Mouse (Mus musculus) forebrain, embryonic 15.5 days (tissue): ENCODE results near the gene 1110051M20Rik. TPM values are rescaled to one million over a fixed set of nuclear protein-coding genes. Genes with fewer than 3 reads are reported as not detected.
A peak's percentile ranks its signal among the peaks of the same experiment; 100 is the strongest.

Experiments used
- ATAC-seq: fragments of 200-750 bp; cut with Nextera tagmentation; replicated peaks from 2 replicates; pipeline ENCODE4 v1.8.0; 2017; ENCODE audit warnings: mild to moderate bottlenecking, moderate TSS enrichment, moderate library complexity
- H3K27ac ChIP-seq: fragments of 300-500 bp; sonication (generic); replicated peaks from 2 replicates; pipeline ENCODE4 v1.5.1; 2015; ENCODE audit warnings: mild to moderate bottlenecking, inconsistent platforms
- H3K27me3 ChIP-seq: fragments of 300-500 bp; sonication (generic); 2 replicates; pipeline ENCODE4 v1.6.1; 2015; ENCODE audit warnings: inconsistent platforms
- H3K36me3 ChIP-seq: fragments of 300-500 bp; sonication (generic); 2 replicates; pipeline ENCODE4 v1.6.1; 2015; ENCODE audit warnings: mild to moderate bottlenecking, inconsistent platforms
- H3K4me1 ChIP-seq: fragments of 300-500 bp; sonication (generic); 2 replicates; pipeline ENCODE4 v1.6.1; 2015; ENCODE audit warnings: inconsistent platforms
- H3K4me2 ChIP-seq: fragments of 300-500 bp; sonication (generic); replicated peaks from 2 replicates; pipeline ENCODE4 v1.6.1; 2015; ENCODE audit warnings: mild to moderate bottlenecking, inconsistent platforms
- H3K4me3 ChIP-seq: fragments of 300-500 bp; sonication (generic); 2 replicates; pipeline ENCODE4 v1.5.1; 2015; ENCODE audit warnings: mild to moderate bottlenecking, inconsistent platforms
- H3K9ac ChIP-seq: fragments of 300-500 bp; sonication (generic); replicated peaks from 2 replicates; pipeline ENCODE4 v1.6.1; 2015; ENCODE audit warnings: mild to moderate bottlenecking, inconsistent platforms
- H3K9me3 ChIP-seq: fragments of 300-500 bp; sonication (generic); 2 replicates; pipeline ENCODE4 v1.6.1; 2016; ENCODE audit warnings: inconsistent platforms
- WGBS: fragments of 180-500 bp; shearing (Covaris S2); methylation state at CpG from one replicate; pipeline ENCODE4 v1.1.7; 2015; ENCODE audit warnings: mixed read lengths; 5-methylcytosine and 5-hydroxymethylcytosine counted together
- polyA plus RNA-seq: library from polyadenylated mRNA; unstranded; fragments of >200 nt; fragmentation: Nextera tagmentation; extraction: Ambion mirVana; gene quantifications from 2 replicates; pipeline ENCODE4 v1.2.1, GENCODE M21; 2015

The 1110051M20Rik gene
- polyA plus RNA-seq, 1 experiment from 2014 or later = 168 TPM

GRCm38 (mm10) chr2:91470055-91470647 lies 25.6 kb upstream of the 1110051M20Rik start:
- no peak overlapping the region for H3K27ac ChIP-seq
- WGBS = 15% methylated on average over 7 of the region's 7 CpGs
- peaks cover 8% of the 10 kb centered on the region for H3K4me1 ChIP-seq
- H3K27me3 ChIP-seq = no peaks in the 10 kb centered on the region
- no peak overlapping the region for H3K4me3 ChIP-seq
- no peak overlapping the region for H3K4me2 ChIP-seq
- no peaks in the 10 kb centered on the region for H3K36me3 ChIP-seq
- H3K9ac ChIP-seq = no peak overlapping the region
- peak; percentile 43; the same call in 1 of the 2 replicates for ATAC-seq
- H3K9me3 ChIP-seq = no peaks in the 10 kb centered on the region

GRCm38 (mm10) chr2:91467613-91468012 lies 23.1 kb upstream of the 1110051M20Rik start:
- H3K27me3 ChIP-seq = no peaks in the 10 kb centered on the region
- H3K9me3 ChIP-seq = no peaks in the 10 kb centered on the region
- peaks cover 15% of the 10 kb centered on the region for H3K4me1 ChIP-seq
- no peak for ATAC-seq
- H3K4me3 ChIP-seq = no peak overlapping the region
- no peaks in the 10 kb centered on the region for H3K36me3 ChIP-seq
- H3K9ac ChIP-seq = no peak overlapping the region
- WGBS = 27% methylated on average over 8 of the region's 8 CpGs
- peak overlapping the region; percentile 41; the same call in 1 of the 2 replicates for H3K27ac ChIP-seq
- no peak overlapping the region for H3K4me2 ChIP-seq

GRCm38 (mm10) chr2:91465934-91466333 lies 21.4 kb upstream of the 1110051M20Rik start:
- Histone ChIP-seq H3K4me2 (no peak overlapping the region), H3K36me3 (no peaks in the 10 kb centered on the region), H3K9me3 (no peaks in the 10 kb centered on the region), H3K27me3 (no peaks in the 10 kb centered on the region), H3K9ac (no peak overlapping the region), H3K4me3 (no peak overlapping the region), H3K4me1 (peaks cover 25% of the 10 kb centered on the region), H3K27ac (no peak overlapping the region)
- ATAC-seq = no peak
- WGBS = 87% methylated on average over 3 of the region's 3 CpGs

GRCm38 (mm10) chr2:91462681-91463080 lies 18.2 kb upstream of the 1110051M20Rik start:
- H3K4me3 ChIP-seq = peak overlapping the region; percentile 18
- peak overlapping the region; percentile 64 for H3K27ac ChIP-seq
- H3K9ac ChIP-seq = peak overlapping the region; percentile 41
- peaks cover 37% of the 10 kb centered on the region for H3K4me1 ChIP-seq
- H3K36me3 ChIP-seq = no peaks in the 10 kb centered on the region
- ATAC-seq = peak; percentile 24; the same call in 1 of the 2 replicates
- peak overlapping the region; percentile 47 for H3K4me2 ChIP-seq
- no peaks in the 10 kb centered on the region for H3K27me3 ChIP-seq
- WGBS = 6% methylated on average over 12 of the region's 12 CpGs
- H3K9me3 ChIP-seq = no peaks in the 10 kb centered on the region

- no peak for ATAC-seq
- H3K9ac ChIP-seq = peak overlapping the region; percentile 41; the same call in 1 of the 2 replicates
These were observed 17.7 kb upstream of the 1110051M20Rik start for GRCm38 (mm10) chr2:91462196-91462595.

GRCm38 (mm10) chr2:91461341-91461740 lies 16.8 kb upstream of the 1110051M20Rik start:
- no peak overlapping the region for H3K9ac ChIP-seq
- no peaks in the 10 kb centered on the region for H3K27me3 ChIP-seq
- H3K4me1 ChIP-seq = peaks cover 46% of the 10 kb centered on the region
- no peak for ATAC-seq
- H3K27ac ChIP-seq = no peak overlapping the region
- H3K9me3 ChIP-seq = no peaks in the 10 kb centered on the region
- H3K36me3 ChIP-seq = no peaks in the 10 kb centered on the region
- H3K4me2 ChIP-seq = no peak overlapping the region
- 60% methylated on average over 3 of the region's 3 CpGs for WGBS
- H3K4me3 ChIP-seq = no peak overlapping the region

More at GRCm38 (mm10) chr2:91462196-91462595, 17.7 kb upstream of the 1110051M20Rik start:
- no peaks in the 10 kb centered on the region for H3K27me3 ChIP-seq
- 6% methylated on average over 2 of the region's 2 CpGs for whole genome bisulfite sequencing
- peak overlapping the region; percentile 47 for H3K4me2 ChIP-seq
- no peaks in the 10 kb centered on the region for H3K9me3 ChIP-seq
- H3K36me3 ChIP-seq = no peaks in the 10 kb centered on the region
- 0 out of 2 replicates have a peak overlapping the region, but pooled peaks have one; percentile 18 for H3K4me3 ChIP-seq
- peaks cover 40% of the 10 kb centered on the region for H3K4me1 ChIP-seq
- H3K27ac ChIP-seq = peak overlapping the region; percentile 64; the same call in 1 of the 2 replicates

- WGBS = 77% methylated on average over 7 of the region's 7 CpGs
- H3K4me3 ChIP-seq = no peak overlapping the region
- peaks cover 46% of the 10 kb centered on the region for H3K4me1 ChIP-seq
- no peak overlapping the region for H3K9ac ChIP-seq
- H3K27ac ChIP-seq = no peak overlapping the region
- no peaks in the 10 kb centered on the region for H3K36me3 ChIP-seq
- H3K4me2 ChIP-seq = no peak overlapping the region
- no peaks in the 10 kb centered on the region for H3K27me3 ChIP-seq
- no peak for ATAC-seq
- H3K9me3 ChIP-seq = no peaks in the 10 kb centered on the region
These were observed 16.3 kb upstream of the 1110051M20Rik start for GRCm38 (mm10) chr2:91460771-91461170.

GRCm38 (mm10) chr2:91460076-91460475 lies 15.6 kb upstream of the 1110051M20Rik start:
- no peak overlapping the region for H3K4me3 ChIP-seq
- H3K27ac ChIP-seq = no peak overlapping the region
- peaks cover 46% of the 10 kb centered on the region for H3K4me1 ChIP-seq
- no peak overlapping the region for H3K9ac ChIP-seq
- ATAC-seq = no peak
- H3K9me3 ChIP-seq = no peaks in the 10 kb centered on the region
- H3K36me3 ChIP-seq = no peaks in the 10 kb centered on the region
- H3K27me3 ChIP-seq = no peaks in the 10 kb centered on the region
- H3K4me2 ChIP-seq = no peak overlapping the region
- WGBS = 94% methylated on average over 6 of the region's 6 CpGs

- H3K4me1 ChIP-seq = peaks cover 46% of the 10 kb centered on the region
- no peaks in the 10 kb centered on the region for H3K36me3 ChIP-seq
- H3K4me2 ChIP-seq = peak overlapping the region; percentile 95
- peak overlapping the region; percentile 67 for H3K4me3 ChIP-seq
- no peak for ATAC-seq
- H3K27ac ChIP-seq = peak overlapping the region; percentile 79
- H3K27me3 ChIP-seq = no peaks in the 10 kb centered on the region
- H3K9me3 ChIP-seq = no peaks in the 10 kb centered on the region
- WGBS = under 1% methylated on average over 32 of the region's 32 CpGs
- peak overlapping the region; percentile 66 for H3K9ac ChIP-seq
These were observed 14.3 kb upstream of the 1110051M20Rik start for GRCm38 (mm10) chr2:91458673-91459391.

- Histone ChIP-seq H3K9ac (peak overlapping the region; percentile 66), H3K9me3 (no peaks in the 10 kb centered on the region), H3K4me1 (peaks cover 46% of the 10 kb centered on the region), H3K27ac (peak overlapping the region; percentile 79), H3K4me2 (peak overlapping the region; percentile 95), H3K4me3 (peak overlapping the region; percentile 67), H3K27me3 (no peaks in the 10 kb centered on the region), H3K36me3 (no peaks in the 10 kb centered on the region)
- ATAC-seq = 0 out of 2 replicates have a peak, but pooled peaks have one; percentile 37
- under 1% methylated on average over 21 of the region's 21 CpGs for WGBS
These were observed 13.8 kb upstream of the 1110051M20Rik start for GRCm38 (mm10) chr2:91458252-91458672.

GRCm38 (mm10) chr2:91457656-91458251 lies 13.2 kb upstream of the 1110051M20Rik start:
- Histone ChIP-seq H3K27me3 (no peaks in the 10 kb centered on the region), H3K4me3 (peak overlapping the region; percentile 67), H3K4me1 (peaks cover 41% of the 10 kb centered on the region), H3K4me2 (peak overlapping the region; percentile 95), H3K27ac (peak overlapping the region; percentile 79), H3K36me3 (no peaks in the 10 kb centered on the region), H3K9me3 (no peaks in the 10 kb centered on the region), H3K9ac (peak overlapping the region; percentile 66)
- ATAC-seq = peak; percentile 61
- WGBS = 0% methylated on average over 42 of the region's 45 CpGs

- Histone ChIP-seq H3K9me3 (no peaks in the 10 kb centered on the region), H3K36me3 (no peaks in the 10 kb centered on the region), H3K4me1 (peaks cover 36% of the 10 kb centered on the region), H3K27me3 (no peaks in the 10 kb centered on the region), H3K4me3 (peak within 1 kb of the TSS; percentile 67), H3K4me2 (peak within 1 kb of the TSS; percentile 95), H3K9ac (peak within 1 kb of the TSS; percentile 66), H3K27ac (peak within 1 kb of the TSS; percentile 79)
- WGBS = under 1% methylated on average over 31 of the region's 36 CpGs
- peak; percentile 75 for ATAC-seq
These were observed 12.8 kb upstream of the 1110051M20Rik start, which contains the start of gene Lrp4 for GRCm38 (mm10) chr2:91457259-91457655. Gene Lrp4 (plus strand): TSS chr2:91457511.
